Mouse (Mus musculus) neural tube, postnatal 0 days (tissue): ENCODE data around the gene Mrgprd. TPM values are rescaled to one million over a fixed set of nuclear protein-coding genes. Genes with fewer than 3 reads are reported as not detected.

Source experiments
- polyA plus RNA-seq: library from polyadenylated mRNA; unstranded; fragments of >200 nt; fragmentation: Nextera tagmentation; extraction: Ambion mirVana; gene quantifications from 2 replicates; pipeline ENCODE4 v1.2.1, GENCODE M21; 2015

Gene Mrgprd
- polyA plus RNA-seq, result 0.20 and 0.89 TPM in 2 replicates

GRCm38 (mm10) chr7:145314785-145315411 is at the start of gene Mrgprd:
Gene Mrgprd (plus strand): TSS chr7:145314835.

DNA sequence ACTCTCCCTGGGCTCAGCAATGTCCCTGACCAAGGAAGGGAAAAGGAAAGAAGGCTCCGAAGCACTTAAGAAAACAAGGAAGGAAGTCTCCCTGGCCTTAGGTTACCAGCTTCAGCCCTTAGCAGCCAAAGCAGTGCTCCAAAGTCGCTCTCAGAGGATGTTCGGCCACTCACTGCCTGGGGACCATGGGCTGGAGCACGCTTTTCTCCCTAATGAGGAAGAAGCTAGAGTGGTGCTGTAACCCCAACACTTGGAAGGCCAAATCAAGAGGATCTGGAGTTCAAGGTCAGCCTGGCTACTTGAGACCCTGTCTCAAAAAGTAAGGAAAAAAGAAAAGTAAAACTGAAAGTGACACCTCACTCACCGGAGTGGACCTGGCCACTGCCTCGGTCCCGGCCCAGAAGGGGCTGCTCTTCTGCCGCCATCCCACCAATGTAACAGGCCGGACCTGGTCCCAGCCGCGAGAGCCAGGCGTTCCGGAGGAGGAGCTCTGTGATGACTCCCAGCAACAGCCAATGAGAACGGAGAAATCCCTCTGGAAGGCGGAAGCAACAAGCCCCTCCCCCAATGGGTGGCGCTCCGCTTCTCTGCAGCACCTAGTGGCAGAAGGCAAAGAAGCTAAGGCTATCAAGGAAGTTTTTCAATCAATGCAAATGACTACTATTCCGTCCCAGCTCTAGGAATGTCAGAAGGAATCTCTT is 31.0 kb upstream of the Mrgprd start, which contains the start of gene Tpcn2:
Gene Tpcn2 (minus strand): TSS at position 525 of the 701 bp plus-strand sequence.

GRCm38 (mm10) chr7:145300321-145301007 is 14.2 kb upstream of the Mrgprd start, which contains the start of gene Mrgprf:
Gene Mrgprf (plus strand): TSS chr7:145300828.

Other genes with a start within 250 kb of the Mrgprd start
- not detected in 2 replicates for gene 1810010D01Rik, start 106.7 kb upstream of the Mrgprd start, polyA plus RNA-seq
- gene Tpcn2, start 30.8 kb upstream of the Mrgprd start, polyA plus RNA-seq, result 2.2 and 2.7 TPM in 2 replicates
- gene Mrgprf, start 14.0 kb upstream of the Mrgprd start, polyA plus RNA-seq, result 3.1 and 5.6 TPM in 2 replicates